ENCODE assay signal across 14 mouse cellular contexts in the genomic region with DNA sequence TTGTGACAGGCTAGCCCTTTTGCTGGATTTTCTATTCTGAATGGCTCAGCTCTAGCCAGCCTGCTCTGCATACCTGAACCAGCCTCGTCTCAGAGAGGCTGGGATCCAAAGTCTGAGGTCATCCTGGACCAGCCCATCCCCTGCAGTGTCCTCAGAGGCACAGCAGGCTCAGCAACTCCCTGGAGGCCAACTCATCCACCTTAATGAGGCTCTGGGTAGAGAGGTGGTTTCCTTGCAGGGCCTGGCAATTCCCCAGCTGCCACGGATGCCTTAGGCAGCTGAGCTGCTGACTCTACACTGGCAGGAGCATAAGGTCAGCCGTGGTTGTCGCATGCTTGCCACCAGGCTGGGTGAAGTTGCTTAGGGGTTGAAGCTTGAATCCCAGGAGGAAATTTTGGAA. TPM values are rescaled to one million over a fixed set of nuclear protein-coding genes. Genes with fewer than 3 reads are reported as not detected.
A peak's percentile ranks its signal among the peaks of the same experiment; 100 is the strongest.
DNase-seq lines count a peak whose midpoint lies in the region; ATAC-seq lines count a peak whose summit lies in the region.
"Had no signal": no experiment of that assay in that cellular context is flagged by ENCODE, and none has a peak within 500 bp of the region (broad histone marks: within the 10 kb centered on the region; RNA-seq: fewer than 3 reads in every experiment).

No protein-coding gene starts in this region.

- no peak overlapping the region for H3K27ac ChIP-seq in intestine, embryonic 15.5 days
- H3K27ac ChIP-seq in intestine, embryonic 16.5 days (ENCODE audit: low read length): no peak overlapping the region
- H3K27ac ChIP-seq in hindbrain, embryonic 14.5 days: no peak overlapping the region
- H3K27ac ChIP-seq: limb, embryonic 15.5 days; lung, embryonic 15.5 days had no signal

- no peak overlapping the region for H3K4me2 ChIP-seq in intestine, embryonic 15.5 days (replicated peaks)
- H3K4me2 ChIP-seq in intestine, embryonic 16.5 days (ENCODE audit: low read depth, low read length): no peak overlapping the region
- H3K4me2 ChIP-seq in hindbrain, embryonic 14.5 days (replicated peaks): no peak overlapping the region
- H3K4me2 ChIP-seq: heart, embryonic 12.5 days; limb, embryonic 15.5 days; lung, embryonic 15.5 days had no signal

- no peaks in the 10 kb centered on the region for H3K36me3 ChIP-seq in intestine, embryonic 15.5 days
- H3K36me3 ChIP-seq in intestine, embryonic 16.5 days (ENCODE audit: control insufficient read depth, insufficient read depth, low read length): no peaks in the 10 kb centered on the region
- H3K36me3 ChIP-seq in hindbrain, embryonic 14.5 days (replicated peaks; ENCODE audit: control insufficient read depth, insufficient read depth): no peaks in the 10 kb centered on the region
- H3K36me3 ChIP-seq: heart, embryonic 12.5 days; limb, embryonic 15.5 days; lung, embryonic 15.5 days had no signal

- ATAC-seq in intestine, embryonic 15.5 days: peak; percentile 17; the same call in 1 of the 2 replicates
- no peak for ATAC-seq in intestine, embryonic 16.5 days
- ATAC-seq in hindbrain, embryonic 14.5 days (ENCODE audit: low FRiP score): 0 out of 2 replicates have a peak, but pooled peaks have one; percentile 18
- ATAC-seq: inflammation-experienced regulatory T-cells, adult 6 months had no signal

- peak; percentile 80 for DNase-seq in Muller cell, postnatal 12 days (ENCODE audit: inconsistent ontology term)
- DNase-seq in cerebellum, adult 9-10 months: peak; percentile 53
- DNase-seq in hindbrain, embryonic 14.5 days (ENCODE audit: low spot score): no peak
- DNase-seq in adipocyte (ENCODE audit: low spot score): no peak
- no peak for DNase-seq in left cerebral cortex, adult 11 months (ENCODE audit: low spot score)
- DNase-seq in thymus, adult 18-20 months: no peak
- DNase-seq: kidney, postnatal 4 days had no signal

- no peaks in the 10 kb centered on the region for H3K9me3 ChIP-seq in intestine, embryonic 15.5 days
- no peaks in the 10 kb centered on the region for H3K9me3 ChIP-seq in intestine, embryonic 16.5 days (ENCODE audit: control insufficient read depth, low read length)
- H3K9me3 ChIP-seq in hindbrain, embryonic 14.5 days (ENCODE audit: control insufficient read depth, low read length): no peaks in the 10 kb centered on the region
- H3K9me3 ChIP-seq: heart, embryonic 12.5 days; limb, embryonic 15.5 days; lung, embryonic 15.5 days; megakaryocyte, embryonic 14.5 days had no signal

- H3K4me3 ChIP-seq in intestine, embryonic 15.5 days (replicated peaks): no peak overlapping the region
- no peak overlapping the region for H3K4me3 ChIP-seq in intestine, embryonic 16.5 days (ENCODE audit: low read length)
- H3K4me3 ChIP-seq in hindbrain, embryonic 14.5 days (replicated peaks; ENCODE audit: low read length): no peak overlapping the region
- H3K4me3 ChIP-seq: heart, embryonic 12.5 days; limb, embryonic 15.5 days; lung, embryonic 15.5 days; megakaryocyte, embryonic 14.5 days had no signal

- H3K27me3 ChIP-seq in intestine, embryonic 15.5 days (replicated peaks): no peaks in the 10 kb centered on the region
- no peaks in the 10 kb centered on the region for H3K27me3 ChIP-seq in intestine, embryonic 16.5 days (replicated peaks; ENCODE audit: control insufficient read depth, insufficient read depth, low read length)
- no peaks in the 10 kb centered on the region for H3K27me3 ChIP-seq in hindbrain, embryonic 14.5 days (ENCODE audit: control insufficient read depth, insufficient read depth, low read length)
- H3K27me3 ChIP-seq: heart, embryonic 12.5 days; limb, embryonic 15.5 days; lung, embryonic 15.5 days had no signal

- peaks cover 8% of the 10 kb centered on the region; the same call in 1 of the 2 replicates for H3K4me1 ChIP-seq in intestine, embryonic 15.5 days (replicated peaks)
- no peaks in the 10 kb centered on the region for H3K4me1 ChIP-seq in intestine, embryonic 16.5 days (ENCODE audit: control insufficient read depth, insufficient read depth, low read length)
- no peaks in the 10 kb centered on the region for H3K4me1 ChIP-seq in hindbrain, embryonic 14.5 days (replicated peaks; ENCODE audit: control insufficient read depth, insufficient read depth, low read length)
- H3K4me1 ChIP-seq: lung, embryonic 15.5 days had no signal

- 46% methylated on average over 4 of the region's 4 CpGs for WGBS in intestine, embryonic 15.5 days
- 47% methylated on average over 4 of the region's 4 CpGs for WGBS in intestine, embryonic 16.5 days
- WGBS in hindbrain, embryonic 14.5 days: 51% methylated on average over 4 of the region's 4 CpGs

- no peak overlapping the region for H3K9ac ChIP-seq in intestine, embryonic 15.5 days
- no peak overlapping the region for H3K9ac ChIP-seq in intestine, embryonic 16.5 days (ENCODE audit: low read depth, low read length)
- H3K9ac ChIP-seq in hindbrain, embryonic 14.5 days: no peak overlapping the region
- H3K9ac ChIP-seq: heart, embryonic 12.5 days; limb, embryonic 15.5 days; lung, embryonic 15.5 days had no signal

RNA-seq across cellular contexts. Expression of gene Reep1, which starts 16.2 kb away (rescaled TPM):
- polyA plus RNA-seq in intestine, embryonic 15.5 days (2015; fragmentation: Nextera tagmentation; extraction: Ambion mirVana): 16.1 and 16.6 TPM in 2 replicates
- 13.4 and 13.5 TPM in 2 replicates for polyA plus RNA-seq in intestine, embryonic 16.5 days (2015; fragmentation: Nextera tagmentation; extraction: Ambion mirVana)
- polyA plus RNA-seq in hindbrain, embryonic 14.5 days (2014; fragmentation: Nextera tagmentation; extraction: Ambion mirVana): 326 and 374 TPM in 2 replicates

Comparison
In these comparisons a context has a peak if more than half of its experiments do, and no peak if none do; other contexts are left out.
1. DNase-seq: peak in Muller cell, postnatal 12 days (single experiment) and cerebellum, adult 9-10 months (single experiment); none in hindbrain, embryonic 14.5 days (single experiment), adipocyte (single experiment), left cerebral cortex, adult 11 months (single experiment) and thymus, adult 18-20 months (0 of 2).
2. RNA of gene Reep1, which starts 16.2 kb away (polyA plus RNA-seq): 326 to 374 TPM in hindbrain, embryonic 14.5 days; 16.1 to 16.6 TPM in intestine, embryonic 15.5 days and 13.4 to 13.5 TPM in intestine, embryonic 16.5 days; every median in the first group is over 10 times any median in the second.